Mouse (Mus musculus): ENCODE results near the gene Mfrp. TPM values are rescaled to one million over a fixed set of nuclear protein-coding genes. Genes with fewer than 3 reads are reported as not detected.

Gene Mfrp
- polyA plus RNA-seq, 2 experiments, result 0.08 to 0.18 TPM

- DNase-seq (ENCODE audit: low spot score), result no peak
Observed at GRCm38 (mm10) chr9:44075996-44076763, 25.3 kb upstream of the Mfrp start.

GRCm38 (mm10) chr9:44076764-44077120, 24.8 kb upstream of the Mfrp start:
- Histone ChIP-seq H3K4me1 (ENCODE audit: control insufficient read depth, insufficient read depth, low read length) (peaks cover 17% of the 10 kb centered on the region), H3K4me3 (replicated peaks; ENCODE audit: low read length) (no peak overlapping the region), H3K4me2 (replicated peaks; ENCODE audit: low read depth, low read length, severe bottlenecking) (no peak overlapping the region), H3K36me3 (ENCODE audit: control insufficient read depth, insufficient read depth, low read length) (no peaks in the 10 kb centered on the region), H3K9ac (ENCODE audit: low read depth, low read length, severe bottlenecking) (no peak overlapping the region), H3K9me3 (ENCODE audit: control insufficient read depth, low read length) (no peaks in the 10 kb centered on the region), H3K27me3 (ENCODE audit: control insufficient read depth, insufficient read depth, low read length) (no peaks in the 10 kb centered on the region), H3K27ac (replicated peaks; ENCODE audit: low read depth, low read length) (no peak overlapping the region)
- no peak for TF ChIP-seq POLR2A (IDR thresholded peaks at IDR 0.05; ENCODE audit: borderline replicate concordance, extremely low read depth, insufficient read depth, insufficient read length)
- 26% methylated on average over 5 of the region's 5 CpGs for WGBS
- ATAC-seq (ENCODE audit: low FRiP score, low read depth) (no peak), DNase-seq (ENCODE audit: low spot score) (peak; percentile 53)

More at GRCm38 (mm10) chr9:44075996-44076763, 25.3 kb upstream of the Mfrp start:
- 69% methylated on average over 16 of the region's 16 CpGs for WGBS
- no peaks in the 10 kb centered on the region for H3K9me3 ChIP-seq (ENCODE audit: control insufficient read depth, low read length)
- no peak for TF ChIP-seq POLR2A (IDR thresholded peaks at IDR 0.05; ENCODE audit: borderline replicate concordance, extremely low read depth, insufficient read depth, insufficient read length)
- no peaks in the 10 kb centered on the region for H3K36me3 ChIP-seq (ENCODE audit: control insufficient read depth, insufficient read depth, low read length)
- peaks cover 14% of the 10 kb centered on the region for H3K4me1 ChIP-seq (ENCODE audit: control insufficient read depth, insufficient read depth, low read length)
- no peaks in the 10 kb centered on the region for H3K27me3 ChIP-seq (ENCODE audit: control insufficient read depth, insufficient read depth, low read length)
- no peak overlapping the region for H3K27ac ChIP-seq (replicated peaks; ENCODE audit: low read depth, low read length)
- H3K4me3 ChIP-seq (replicated peaks; ENCODE audit: low read length), result no peak overlapping the region
- no peak overlapping the region for H3K9ac ChIP-seq (ENCODE audit: low read depth, low read length, severe bottlenecking)
- no peak overlapping the region for H3K4me2 ChIP-seq (replicated peaks; ENCODE audit: low read depth, low read length, severe bottlenecking)
- no peak for ATAC-seq (ENCODE audit: low FRiP score, low read depth)

- Histone ChIP-seq H3K9me3 (ENCODE audit: control insufficient read depth, low read length) (no peaks in the 10 kb centered on the region), H3K4me2 (replicated peaks; ENCODE audit: low read depth, low read length, severe bottlenecking) (no peak overlapping the region), H3K4me1 (ENCODE audit: control insufficient read depth, insufficient read depth, low read length) (peaks cover 21% of the 10 kb centered on the region), H3K9ac (ENCODE audit: low read depth, low read length, severe bottlenecking) (no peak overlapping the region), H3K36me3 (ENCODE audit: control insufficient read depth, insufficient read depth, low read length) (no peaks in the 10 kb centered on the region), H3K27ac (replicated peaks; ENCODE audit: low read depth, low read length) (no peak overlapping the region), H3K4me3 (replicated peaks; ENCODE audit: low read length) (no peak overlapping the region), H3K27me3 (ENCODE audit: control insufficient read depth, insufficient read depth, low read length) (no peaks in the 10 kb centered on the region)
- no peak for ATAC-seq (ENCODE audit: low FRiP score, low read depth)
- no peak for DNase-seq (ENCODE audit: low spot score)
- 82% methylated on average over 11 of the region's 11 CpGs for WGBS
- TF ChIP-seq POLR2A (IDR thresholded peaks at IDR 0.05; ENCODE audit: borderline replicate concordance, extremely low read depth, insufficient read depth, insufficient read length), result no peak
Observed at GRCm38 (mm10) chr9:44077266-44077910, 24.1 kb upstream of the Mfrp start.

GRCm38 (mm10) chr9:44078136-44078797, 23.3 kb upstream of the Mfrp start:
- no peak for TF ChIP-seq POLR2A (IDR thresholded peaks at IDR 0.05; ENCODE audit: borderline replicate concordance, extremely low read depth, insufficient read depth, insufficient read length)
- Histone ChIP-seq H3K9ac (ENCODE audit: low read depth, low read length, severe bottlenecking) (no peak overlapping the region), H3K4me2 (replicated peaks; ENCODE audit: low read depth, low read length, severe bottlenecking) (no peak overlapping the region), H3K36me3 (ENCODE audit: control insufficient read depth, insufficient read depth, low read length) (no peaks in the 10 kb centered on the region), H3K4me3 (replicated peaks; ENCODE audit: low read length) (no peak overlapping the region), H3K27me3 (ENCODE audit: control insufficient read depth, insufficient read depth, low read length) (peaks cover 3% of the 10 kb centered on the region; the same call in 1 of the 2 replicates), H3K27ac (replicated peaks; ENCODE audit: low read depth, low read length) (no peak overlapping the region), H3K4me1 (ENCODE audit: control insufficient read depth, insufficient read depth, low read length) (peaks cover 21% of the 10 kb centered on the region), H3K9me3 (ENCODE audit: control insufficient read depth, low read length) (no peaks in the 10 kb centered on the region)
- WGBS, result 80% methylated on average over 10 of the region's 10 CpGs
- no peak for DNase-seq (ENCODE audit: low spot score)
- ATAC-seq (ENCODE audit: low FRiP score, low read depth), result no peak

GRCm38 (mm10) chr9:44078955-44079756, 22.4 kb upstream of the Mfrp start:
- Histone ChIP-seq H3K9ac (ENCODE audit: low read depth, low read length, severe bottlenecking) (no peak overlapping the region; the same call in 1 of the 2 replicates), H3K27me3 (ENCODE audit: control insufficient read depth, insufficient read depth, low read length) (peaks cover 12% of the 10 kb centered on the region), H3K4me2 (replicated peaks; ENCODE audit: low read depth, low read length, severe bottlenecking) (no peak overlapping the region), H3K27ac (replicated peaks; ENCODE audit: low read depth, low read length) (no peak overlapping the region), H3K4me1 (ENCODE audit: control insufficient read depth, insufficient read depth, low read length) (peaks cover 28% of the 10 kb centered on the region), H3K36me3 (ENCODE audit: control insufficient read depth, insufficient read depth, low read length) (no peaks in the 10 kb centered on the region), H3K4me3 (replicated peaks; ENCODE audit: low read length) (no peak overlapping the region), H3K9me3 (ENCODE audit: control insufficient read depth, low read length) (no peaks in the 10 kb centered on the region)
- no peak for TF ChIP-seq POLR2A (IDR thresholded peaks at IDR 0.05; ENCODE audit: borderline replicate concordance, extremely low read depth, insufficient read depth, insufficient read length)
- WGBS, result 37% methylated on average over 13 of the region's 16 CpGs
- peak; percentile 72 for DNase-seq (ENCODE audit: low spot score)
- ATAC-seq (ENCODE audit: low FRiP score, low read depth), result peak; percentile 75
